Mouse (Mus musculus) cortical plate, adult 2 months (tissue): ENCODE results near the gene Foxo6. TPM values are rescaled to one million over a fixed set of nuclear protein-coding genes. Genes with fewer than 3 reads are reported as not detected.

ENCODE experiments used
- H3K27ac ChIP-seq: fragments of 200-500 bp; 2 replicates; pipeline ENCODE4 v1.5.1; 2012; ENCODE audit warnings: low read length, control low read depth, inconsistent platforms; ENCODE audit not compliant: insufficient read depth
- H3K4me1 ChIP-seq: fragments of 200-500 bp; 2 replicates; pipeline ENCODE4 v1.6.1; 2011; ENCODE audit warnings: low read length; ENCODE audit not compliant: control insufficient read depth, insufficient read depth
- H3K4me3 ChIP-seq: fragments of 200-500 bp; 2 replicates; pipeline ENCODE4 v1.5.1; 2011; ENCODE audit warnings: mild to moderate bottlenecking, low read length, control low read depth; ENCODE audit not compliant: insufficient read depth
- CTCF ChIP-seq: fragments of 200-500 bp; IDR thresholded peaks from 2 replicates; pipeline ENCODE4 v1.5.1; 2011; ENCODE audit warnings: mild to moderate bottlenecking, control low read depth, low read length; ENCODE audit not compliant: insufficient read depth; ENCODE audit errors: extremely low read depth
- POLR2A ChIP-seq: fragments of 200-500 bp; IDR thresholded peaks from 2 replicates; pipeline ENCODE4 v1.6.1; 2011; ENCODE audit warnings: mild to moderate bottlenecking, low read length, control low read depth; ENCODE audit not compliant: insufficient read depth; ENCODE audit errors: extremely low read depth
- polyA plus RNA-seq: library from polyadenylated mRNA; depleted of rRNA; stranded (reverse); fragments of >200 nt; gene quantifications from 2 replicates; pipeline ENCODE4 v1.2.3, GENCODE M21; 2012; rRNA removed

Gene Foxo6
- polyA plus RNA-seq, 1 experiment, result 8.5 TPM

DNA sequence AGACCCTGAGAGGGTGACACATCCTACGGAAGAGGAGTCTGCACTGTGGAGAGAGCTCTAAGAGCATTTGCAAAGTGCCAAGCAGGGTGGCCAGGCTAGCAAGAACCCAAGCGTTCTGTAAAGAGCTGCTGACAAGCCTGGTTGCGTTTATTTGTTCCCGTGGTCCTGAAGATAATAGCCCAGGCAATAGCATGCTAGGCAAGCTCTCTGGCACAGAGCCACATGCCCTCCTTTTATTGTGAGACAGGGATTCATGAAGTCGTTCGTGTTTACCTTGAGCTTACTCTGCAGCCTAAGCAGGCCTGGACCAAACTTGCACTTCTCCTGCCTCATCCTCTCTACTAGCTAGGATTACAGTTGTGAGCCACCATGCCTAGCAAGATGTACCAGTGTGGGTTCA lies 65.4 kb downstream of the Foxo6 start:
- no peaks in the 10 kb centered on the region for H3K4me1 ChIP-seq
- no peak overlapping the region for H3K4me3 ChIP-seq
- no peak overlapping the region for H3K27ac ChIP-seq
- TF ChIP-seq CTCF (no peak), POLR2A (no peak)

DNA sequence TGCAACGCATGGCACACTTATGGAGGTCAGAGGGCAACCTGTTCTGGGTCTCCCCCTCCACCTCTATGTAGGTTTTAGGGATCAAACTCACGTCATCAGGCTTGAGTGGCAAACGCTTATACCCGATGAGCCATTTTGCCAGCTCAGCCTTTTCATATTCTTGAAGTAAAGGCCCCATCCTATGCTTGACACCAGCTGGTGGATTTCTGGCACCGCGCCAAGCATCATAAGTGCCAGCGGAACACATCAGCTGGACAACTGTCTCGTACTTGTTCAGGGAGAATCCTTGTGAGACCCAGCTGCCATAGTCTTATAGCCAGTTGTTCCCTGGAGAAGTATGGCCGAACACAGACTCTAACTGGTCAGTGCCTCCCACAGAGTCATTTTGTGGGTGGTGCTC lies 68.3 kb downstream of the Foxo6 start:
- H3K4me1 ChIP-seq, result no peaks in the 10 kb centered on the region
- no peak overlapping the region for H3K27ac ChIP-seq
- H3K4me3 ChIP-seq, result no peak overlapping the region
- TF ChIP-seq POLR2A (no peak), CTCF (no peak)

Other genes starting within 250 kb of the Foxo6 start
- not detected in 2 replicates for gene AL607142.1, start 222.4 kb downstream of the Foxo6 start, polyA plus RNA-seq
- gene Edn2, start 126.1 kb downstream of the Foxo6 start, polyA plus RNA-seq, result 0.13 TPM in 1 of 2 replicates, not detected in the other
- 87.7 and 97.5 TPM in 2 replicates for gene Scmh1, start 117.9 kb upstream of the Foxo6 start, polyA plus RNA-seq
- gene Slfnl1, start 244.9 kb upstream of the Foxo6 start, polyA plus RNA-seq, result 0.06 and 0.10 TPM in 2 replicates